Mouse (Mus musculus) kidney, postnatal 0 days (tissue): Measurements from ENCODE around the gene Gimap8. TPM values are rescaled to one million over a fixed set of nuclear protein-coding genes. Genes with fewer than 3 reads are reported as not detected.

ENCODE experiments used
- ATAC-seq: fragments of 200-750 bp; cut with Nextera tagmentation; replicated peaks from 2 replicates; pipeline ENCODE4 v1.8.0; 2017; ENCODE audit warnings: low read depth, moderate number of reproducible peaks, moderate TSS enrichment, moderate library complexity; ENCODE audit not compliant: low FRiP score
- DNase-seq: peaks from one replicate; pipeline ENCODE4 v3.0.0-alpha.2; 2016; ENCODE audit warnings: low spot score
- H3K27ac ChIP-seq: fragments of 300-500 bp; sonication (generic); 2 replicates; pipeline ENCODE4 v1.5.1; 2014; ENCODE audit warnings: mild to moderate bottlenecking
- H3K27me3 ChIP-seq: fragments of 300-500 bp; sonication (generic); 2 replicates; pipeline ENCODE4 v1.6.1; 2014; ENCODE audit warnings: low read length, mixed read lengths; ENCODE audit not compliant: insufficient read depth
- H3K36me3 ChIP-seq: fragments of 300-500 bp; sonication (generic); 2 replicates; pipeline ENCODE4 v1.6.1; 2014; ENCODE audit warnings: low read length, mixed read lengths; ENCODE audit not compliant: insufficient read depth
- H3K4me1 ChIP-seq: fragments of 300-500 bp; sonication (generic); replicated peaks from 2 replicates; pipeline ENCODE4 v1.6.1; 2014; ENCODE audit warnings: antibody characterized with exemption, low read length, mixed read lengths; ENCODE audit not compliant: insufficient read depth
- H3K4me2 ChIP-seq: fragments of 300-500 bp; sonication (generic); 2 replicates; pipeline ENCODE4 v1.6.1; 2014; ENCODE audit warnings: mild to moderate bottlenecking, low read length, moderate library complexity, mixed read lengths
- H3K4me3 ChIP-seq: fragments of 300-500 bp; sonication (generic); replicated peaks from 2 replicates; pipeline ENCODE4 v1.5.1; 2014; ENCODE audit warnings: low read depth, low read length
- H3K9ac ChIP-seq: fragments of 300-500 bp; sonication (generic); 2 replicates; pipeline ENCODE4 v1.6.1; 2014; ENCODE audit warnings: low read depth, low read length
- H3K9me3 ChIP-seq: fragments of 300-500 bp; sonication (generic); replicated peaks from 2 replicates; pipeline ENCODE4 v1.6.1; 2016; ENCODE audit warnings: low read length, inconsistent platforms, mixed read lengths
- CTCF ChIP-seq: IDR thresholded peaks from 2 replicates; pipeline ENCODE4 v1.5.1; 2016; ENCODE audit warnings: antibody characterized with exemption, low read depth, mild to moderate bottlenecking, moderate library complexity
- WGBS: fragments of 180-500 bp; shearing (Covaris S2); extraction: QIAGEN DNeasy Blood & Tissue Kit; methylation state at CpG from one replicate; pipeline ENCODE4 v1.1.7; 2014; 5-methylcytosine and 5-hydroxymethylcytosine counted together
- polyA plus RNA-seq: library from polyadenylated mRNA; unstranded; fragments of >200 nt; fragmentation: Nextera tagmentation; extraction: Ambion mirVana; gene quantifications from 2 replicates; pipeline ENCODE4 v1.2.1, GENCODE M21; 2015

Gimap8 gene
- polyA plus RNA-seq, 1 experiment from 2014 or later, result 4.5 TPM

DNA sequence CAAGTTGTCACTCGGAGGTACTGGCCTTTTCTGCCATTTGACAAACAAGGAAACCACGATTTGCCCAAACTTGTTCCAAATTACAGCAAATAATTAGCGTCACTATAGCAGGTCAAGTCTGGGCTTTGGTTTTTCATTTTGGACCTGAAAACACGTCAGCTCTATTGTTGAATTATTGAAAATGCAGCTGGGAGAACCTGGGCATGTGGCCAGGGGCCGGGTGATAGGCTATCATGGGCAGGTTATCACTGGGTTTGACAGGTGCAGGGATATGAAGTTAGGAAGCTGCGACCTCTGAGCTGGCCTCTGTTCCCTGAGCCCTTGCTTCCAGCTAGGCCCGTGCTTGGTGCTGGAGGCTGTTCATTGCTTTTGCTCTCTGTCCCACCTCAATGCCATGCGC is 16.2 kb upstream of the Gimap8 start:
- no peaks in the 10 kb centered on the region for H3K9me3 ChIP-seq
- WGBS, result 90% methylated on average over 8 of the region's 8 CpGs

DNA sequence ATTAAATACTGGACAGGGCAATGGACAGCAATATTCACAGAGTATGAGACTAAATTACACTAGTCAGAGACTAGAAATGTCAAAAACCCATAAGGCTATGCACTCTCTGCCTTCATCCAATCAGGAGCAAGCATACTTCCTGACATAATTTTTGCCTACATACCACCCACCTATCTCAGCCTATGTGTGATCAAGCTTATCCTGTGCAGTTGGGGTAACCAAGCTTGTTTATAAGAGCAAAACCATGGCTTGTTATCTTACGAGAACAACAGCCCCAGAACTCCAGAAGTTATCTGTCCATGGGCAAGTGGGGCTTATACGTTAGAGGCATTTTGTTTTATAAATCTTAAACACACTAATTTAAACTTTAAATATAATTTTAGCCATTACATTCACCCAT is 11.9 kb upstream of the Gimap8 start:
- TF ChIP-seq CTCF, result no peak
- H3K4me3 ChIP-seq, result no peak overlapping the region
- no peak overlapping the region for H3K27ac ChIP-seq
- WGBS, result 78% methylated on average over 2 of the region's 2 CpGs
- no peak overlapping the region for H3K9ac ChIP-seq
- H3K9me3 ChIP-seq, result no peaks in the 10 kb centered on the region
- DNase-seq, result no peak
- ATAC-seq, result no peak
- H3K27me3 ChIP-seq, result no peaks in the 10 kb centered on the region
- H3K36me3 ChIP-seq, result no peaks in the 10 kb centered on the region
- no peak overlapping the region for H3K4me2 ChIP-seq
- no peaks in the 10 kb centered on the region for H3K4me1 ChIP-seq

More for the DNA sequence above, 16.2 kb upstream of the Gimap8 start:
- no peak overlapping the region for H3K4me2 ChIP-seq
- H3K36me3 ChIP-seq, result no peaks in the 10 kb centered on the region
- H3K27ac ChIP-seq, result no peak overlapping the region
- no peak overlapping the region for H3K9ac ChIP-seq
- ATAC-seq (no peak), DNase-seq (no peak)
- H3K4me3 ChIP-seq, result no peak overlapping the region
- H3K4me1 ChIP-seq, result peaks cover 15% of the 10 kb centered on the region; the same call in 1 of the 2 replicates
- H3K27me3 ChIP-seq, result no peaks in the 10 kb centered on the region
- no peak for TF ChIP-seq CTCF

DNA sequence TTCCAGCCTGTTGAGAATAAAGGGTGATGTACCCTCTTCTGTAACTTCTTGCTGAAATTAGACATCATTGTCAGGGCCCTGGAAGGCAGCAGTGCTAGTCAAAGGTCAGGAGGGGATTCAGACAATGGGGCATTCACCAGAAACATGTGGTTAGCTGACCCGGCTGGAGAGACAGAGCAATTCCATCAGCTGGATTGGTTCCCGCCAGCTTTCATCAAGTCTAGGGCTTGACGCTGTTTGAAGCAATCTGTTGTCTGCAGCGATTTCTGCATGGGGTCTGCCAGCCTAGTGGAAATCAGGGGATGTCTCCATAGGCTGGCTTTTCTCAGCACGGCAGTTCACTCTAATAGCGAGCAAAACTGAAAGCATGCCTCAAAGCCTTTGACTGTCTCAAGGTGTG is 10.5 kb upstream of the Gimap8 start:
- Histone ChIP-seq H3K4me3 (no peak overlapping the region), H3K36me3 (no peaks in the 10 kb centered on the region), H3K27ac (no peak overlapping the region), H3K9ac (no peak overlapping the region), H3K9me3 (no peaks in the 10 kb centered on the region), H3K27me3 (no peaks in the 10 kb centered on the region), H3K4me2 (no peak overlapping the region), H3K4me1 (no peaks in the 10 kb centered on the region)
- WGBS, result 68% methylated on average over 6 of the region's 6 CpGs
- TF ChIP-seq CTCF, result no peak
- ATAC-seq (no peak), DNase-seq (no peak)

DNA sequence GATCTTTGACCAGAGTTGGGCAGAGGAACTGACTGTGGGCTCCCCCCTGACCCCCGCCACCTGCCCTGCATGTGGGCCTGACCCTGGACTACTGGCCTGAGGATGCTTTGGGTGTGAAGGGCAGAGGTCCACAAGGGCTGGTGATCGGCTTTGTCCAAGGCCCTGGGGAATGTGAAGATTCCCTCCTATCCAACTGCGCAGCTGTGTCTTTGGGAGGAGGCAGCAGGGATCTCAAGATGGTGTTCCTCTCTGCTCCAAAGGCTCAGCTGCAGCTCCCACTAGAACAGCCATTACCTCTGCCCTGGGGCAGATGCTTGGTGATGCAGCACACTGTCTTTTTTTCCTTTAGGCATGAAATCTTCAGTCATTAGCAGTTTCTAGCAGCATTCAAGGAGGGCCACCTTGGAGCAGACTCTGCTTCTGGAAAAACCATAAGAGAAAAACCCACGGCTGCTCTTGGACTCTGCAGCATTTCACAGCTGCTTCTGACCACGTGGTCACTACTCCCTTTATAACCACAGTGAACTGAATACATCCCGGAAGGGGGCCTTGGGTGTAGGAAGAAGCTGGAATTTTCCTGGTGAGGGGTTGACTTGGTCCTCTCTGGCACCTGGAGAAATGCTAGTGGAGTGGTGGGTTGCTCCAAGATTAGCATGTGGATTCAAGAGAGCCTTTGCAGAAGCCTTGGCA is 9.1 kb upstream of the Gimap8 start:
- Histone ChIP-seq H3K4me3 (no peak overlapping the region), H3K36me3 (no peaks in the 10 kb centered on the region), H3K9me3 (no peaks in the 10 kb centered on the region), H3K27me3 (no peaks in the 10 kb centered on the region), H3K27ac (no peak overlapping the region), H3K4me2 (no peak overlapping the region), H3K9ac (no peak overlapping the region), H3K4me1 (no peaks in the 10 kb centered on the region)
- TF ChIP-seq CTCF, result no peak
- ATAC-seq (no peak), DNase-seq (no peak)
- WGBS, result 57% methylated on average over 6 of the region's 6 CpGs

DNA sequence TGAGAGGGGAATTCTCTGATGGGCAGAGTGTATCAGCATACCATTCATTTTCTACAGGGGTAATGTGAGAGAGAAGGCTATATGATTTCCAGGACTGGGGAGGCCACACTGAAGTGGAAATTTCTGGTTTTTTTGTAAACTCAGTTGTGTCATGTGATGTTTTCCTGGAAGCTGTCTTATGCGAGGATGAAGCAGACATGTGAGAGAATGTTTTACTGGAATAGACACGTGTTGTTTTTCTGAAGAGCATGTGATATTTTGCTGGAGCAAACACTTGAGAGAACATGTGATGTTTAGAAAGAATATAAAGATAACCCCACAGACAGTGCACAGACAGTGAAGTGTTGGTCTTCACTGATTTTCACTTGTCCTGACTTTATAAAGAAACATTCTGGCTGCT is 8.5 kb upstream of the Gimap8 start:
- 58% methylated on average over 2 of the region's 2 CpGs for WGBS
- Histone ChIP-seq H3K9me3 (no peaks in the 10 kb centered on the region), H3K27ac (no peak overlapping the region), H3K4me2 (no peak overlapping the region), H3K9ac (no peak overlapping the region), H3K4me3 (no peak overlapping the region), H3K36me3 (no peaks in the 10 kb centered on the region), H3K4me1 (no peaks in the 10 kb centered on the region), H3K27me3 (no peaks in the 10 kb centered on the region)
- no peak for TF ChIP-seq CTCF
- no peak for ATAC-seq
- no peak for DNase-seq

DNA sequence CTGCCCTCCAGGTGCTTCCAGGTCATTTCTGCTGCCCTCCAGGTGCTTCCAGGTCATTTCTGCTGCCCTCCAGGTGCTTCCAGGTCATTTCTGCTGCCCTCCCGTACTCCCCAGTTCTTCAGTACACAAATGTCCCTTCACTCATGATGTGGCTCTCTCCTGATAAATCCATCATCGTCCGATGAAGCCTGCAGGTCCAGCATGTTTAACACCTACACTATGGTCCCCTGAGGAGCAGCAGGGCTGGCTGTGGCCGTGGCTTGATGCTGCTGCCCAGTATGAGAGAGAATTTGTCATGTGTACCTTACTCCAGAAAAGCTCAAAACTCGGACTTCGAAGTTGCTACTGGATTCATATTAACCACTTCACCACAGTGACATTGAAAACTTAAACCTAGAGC is 5.6 kb upstream of the Gimap8 start:
- no peak for DNase-seq
- WGBS, result 68% methylated on average over 6 of the region's 6 CpGs

More for the DNA sequence above, 5.6 kb upstream of the Gimap8 start:
- H3K4me1 ChIP-seq, result no peaks in the 10 kb centered on the region
- no peak for TF ChIP-seq CTCF
- H3K36me3 ChIP-seq, result no peaks in the 10 kb centered on the region
- no peak for ATAC-seq
- H3K27ac ChIP-seq, result no peak overlapping the region
- no peak overlapping the region for H3K4me2 ChIP-seq
- H3K9me3 ChIP-seq, result no peaks in the 10 kb centered on the region
- no peak overlapping the region for H3K9ac ChIP-seq
- H3K27me3 ChIP-seq, result no peaks in the 10 kb centered on the region
- no peak overlapping the region for H3K4me3 ChIP-seq
